Mouse (Mus musculus) lung, adult 2 months (tissue): ENCODE measurements at regions not wholly inside any gene's neighbourhood (a gene's known extent, or its start where the extent isn't known, plus 50 kb on each side); places are given as distances from the start of the nearest gene placed in this dataset.

Experiments
- CTCF ChIP-seq: fragments of 200-500 bp; IDR thresholded peaks from 2 replicates; pipeline ENCODE4 v1.5.1; 2011; ENCODE audit warnings: mild to moderate bottlenecking, low read length, control low read depth; ENCODE audit not compliant: insufficient read depth
- POLR2A ChIP-seq: fragments of 200-500 bp; IDR thresholded peaks from 2 replicates; pipeline ENCODE4 v1.6.1; 2011; ENCODE audit warnings: low read depth, mild to moderate bottlenecking, control low read depth, low read length, borderline replicate concordance; ENCODE audit errors: extremely low read depth

- no peak for TF ChIP-seq CTCF
- no peak for TF ChIP-seq POLR2A
These were observed 137.8 kb upstream of the Arhgap42 start for GRCm38 (mm10) chr9:9376650-9377189.
